Mouse (Mus musculus) adrenal gland, adult (tissue): ENCODE data around the gene Slc17a2.

Source experiments
- DNase-seq, 2 experiments: peaks; one replicate each; pipeline ENCODE4 v3.0.0; 2022 to 2023; ENCODE audit warnings: low spot score in 1 of 2; ENCODE audit not compliant: inconsistent age in 2 of 2

Slc17a2 gene

DNA sequence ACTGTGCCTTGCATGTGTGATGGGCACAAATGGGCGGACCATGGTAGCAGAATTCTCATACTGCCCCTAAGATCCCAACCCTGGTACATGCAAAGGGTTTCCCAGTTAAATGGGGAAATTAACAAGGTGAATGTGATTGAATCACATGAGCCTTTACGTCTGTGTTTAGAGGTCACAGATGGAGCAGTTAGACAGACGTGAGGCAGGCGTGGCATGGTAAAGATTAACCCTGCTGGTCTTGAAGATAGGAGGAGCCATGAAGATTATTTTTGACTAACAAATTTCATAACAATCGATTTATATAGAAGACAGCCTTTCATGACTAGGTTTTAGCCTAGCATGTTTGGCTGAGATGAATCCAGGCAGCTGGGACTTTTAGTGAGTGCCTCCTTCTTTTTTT, 66.3 kb downstream of the Slc17a2 start:
- DNase-seq = no peak
